Mouse (Mus musculus) embryonic fibroblast, embryonic 13.5 days (primary cell): ENCODE data around the gene Tmem63b.

ENCODE experiments used
- CTCF ChIP-seq: IDR thresholded peaks from 2 replicates; pipeline ENCODE4 v1.5.1; 2011; ENCODE audit warnings: mild to moderate bottlenecking, control low read depth, low read length, moderate library complexity, borderline replicate concordance; ENCODE audit not compliant: insufficient read depth
- POLR2A ChIP-seq: IDR thresholded peaks from 2 replicates; pipeline ENCODE4 v1.6.1; 2011; ENCODE audit warnings: low read depth, mild to moderate bottlenecking, control low read depth, low read length, moderate library complexity

DNA sequence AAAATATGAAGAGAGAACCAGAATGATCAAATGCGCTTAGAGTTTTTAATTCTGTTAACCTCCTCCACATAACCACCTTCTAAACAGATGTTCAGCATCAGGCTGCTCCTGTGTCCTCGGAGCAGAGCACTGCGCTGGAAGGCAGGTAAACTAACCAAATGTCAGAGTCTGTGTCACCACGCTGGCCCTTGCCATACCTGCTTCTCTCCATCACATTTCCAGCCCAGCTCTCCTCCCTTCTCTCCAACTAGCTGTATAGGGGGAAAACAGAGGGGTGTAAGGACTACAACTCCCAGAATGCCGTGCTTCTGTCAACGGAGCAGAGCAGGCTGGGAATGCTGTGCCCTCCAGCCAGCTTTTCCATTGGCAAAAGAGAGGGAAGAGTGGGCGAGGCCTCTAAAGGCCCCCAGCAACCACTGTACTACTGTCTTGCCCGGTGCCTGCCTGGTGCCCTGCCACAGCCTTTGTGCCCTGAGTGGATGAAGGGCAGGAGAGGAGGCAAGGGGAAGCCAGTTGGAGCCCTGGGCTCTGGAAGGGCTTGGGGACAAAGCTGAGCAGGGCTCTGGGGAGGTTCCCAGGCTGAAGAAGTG is 6.2 kb downstream of the Tmem63b start:
- no peak for TF ChIP-seq POLR2A
- TF ChIP-seq CTCF: no peak
